Mouse (Mus musculus): ENCODE measurements around the gene Gne.

Gne gene

DNA sequence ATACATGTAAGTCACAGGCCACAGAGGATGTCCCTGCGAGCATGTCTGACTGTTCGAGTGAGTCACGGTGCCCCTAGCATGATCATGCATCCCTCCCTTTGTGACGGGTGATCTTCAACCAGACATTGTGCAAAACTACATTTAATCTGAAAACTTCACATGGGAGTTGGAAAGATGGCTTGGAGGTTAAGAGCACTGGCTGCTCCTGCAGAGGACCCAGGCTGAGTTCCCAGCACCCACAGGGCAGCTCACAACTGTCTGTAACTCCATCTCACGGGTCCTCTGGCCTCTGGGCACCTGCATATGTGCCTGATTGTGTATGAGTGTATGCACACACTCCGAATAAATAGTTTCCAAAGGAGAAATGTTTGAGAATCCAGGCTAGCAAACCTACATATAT, 59.7 kb downstream of the Gne start:
- no peak for DNase-seq (ENCODE audit: low read depth, low spot score)

- no peak for DNase-seq (ENCODE audit: low read depth, low spot score)
These were observed 60.3 kb downstream of the Gne start for GRCm38 (mm10) chr4:44023681-44024080.

DNA sequence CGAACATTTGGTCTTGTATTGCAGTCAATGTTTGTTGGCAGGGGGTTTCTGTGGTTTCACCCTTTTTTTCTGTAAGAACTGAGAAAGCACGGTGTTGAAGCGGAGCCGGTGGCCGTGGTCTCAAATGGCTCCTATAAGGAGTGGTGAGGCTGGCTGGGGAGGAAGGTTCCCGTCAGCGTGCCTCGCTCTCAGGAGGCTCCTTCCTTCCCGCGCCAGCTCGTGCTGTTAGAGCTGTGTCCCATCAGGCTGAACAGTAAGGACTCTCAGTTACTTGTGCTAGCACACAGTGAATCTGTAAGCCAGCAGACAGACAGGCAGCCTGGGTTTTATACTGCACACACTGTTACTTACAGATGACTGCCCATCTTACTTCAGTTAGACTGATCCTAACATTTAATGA, 61.2 kb downstream of the Gne start:
- DNase-seq (ENCODE audit: low read depth, low spot score) = no peak

DNA sequence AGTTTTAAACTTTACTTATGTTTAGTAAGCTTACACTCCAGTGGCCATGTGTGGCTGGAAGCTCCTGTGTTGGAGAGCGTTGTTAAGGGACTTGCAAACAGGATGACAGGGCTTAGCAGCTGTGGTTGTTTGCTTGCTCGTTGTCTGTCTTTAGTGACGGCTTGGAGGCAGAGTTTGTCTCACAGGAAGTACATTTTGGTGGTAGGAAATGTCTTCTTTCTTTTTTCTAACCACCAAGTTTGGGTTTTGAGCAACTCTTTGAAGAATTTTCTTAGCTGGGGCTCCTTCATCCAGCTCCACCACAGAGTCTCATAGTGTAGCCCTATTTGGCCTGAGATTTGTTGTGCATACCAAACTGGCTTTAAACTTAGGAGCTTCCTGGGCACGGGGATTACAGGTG, 61.7 kb downstream of the Gne start:
- DNase-seq (ENCODE audit: low read depth, low spot score) = no peak

- no peak for DNase-seq (ENCODE audit: low read depth, low spot score)
These were observed 67.2 kb downstream of the Gne start for GRCm38 (mm10) chr4:44016791-44017190.

DNA sequence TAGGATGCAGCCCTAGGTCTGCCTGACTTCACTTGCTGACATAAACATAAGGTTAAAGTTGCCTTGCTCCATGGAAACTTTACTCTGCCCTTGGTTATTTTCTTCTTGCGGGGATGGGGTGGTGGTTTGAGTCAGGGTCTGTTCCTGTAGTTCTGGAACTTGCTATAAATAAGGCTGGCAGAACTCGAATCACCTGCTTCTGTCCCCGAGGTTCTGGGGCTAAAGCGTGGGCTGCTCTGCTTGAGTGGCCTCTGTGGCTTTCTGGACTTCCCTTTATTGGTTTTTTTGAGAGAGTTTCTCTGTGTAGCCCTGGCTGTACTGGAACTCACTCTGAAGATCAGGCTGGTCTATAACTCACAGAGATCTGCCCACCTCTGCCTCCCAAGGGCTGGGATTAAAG, 67.9 kb downstream of the Gne start:
- DNase-seq (ENCODE audit: low read depth, low spot score) = no peak

GRCm38 (mm10) chr4:44013391-44014070, 70.4 kb downstream of the Gne start:
- DNase-seq (ENCODE audit: low read depth, low spot score) = no peak

GRCm38 (mm10) chr4:44012376-44013367, 71.3 kb downstream of the Gne start:
- DNase-seq (ENCODE audit: low read depth, low spot score) = peak; percentile 89

DNA sequence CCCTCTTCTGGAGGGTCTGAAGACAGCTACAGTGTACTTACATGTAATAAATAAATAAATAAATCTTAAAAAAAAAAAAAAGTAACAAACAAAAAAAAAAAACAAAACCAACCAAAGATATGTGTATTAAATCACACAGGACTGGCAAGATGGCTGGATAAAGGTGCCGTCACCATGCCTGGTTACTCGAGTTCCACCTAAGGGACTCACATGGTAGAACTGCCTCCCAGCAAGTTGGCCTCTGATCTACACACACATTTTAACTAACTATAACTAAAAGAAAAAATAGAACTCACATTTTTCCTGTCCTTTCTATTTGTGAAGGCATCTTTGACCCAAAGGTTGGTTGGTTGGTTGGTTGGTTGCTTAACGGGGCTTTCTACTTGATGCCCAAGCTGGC, 72.2 kb downstream of the Gne start:
- DNase-seq (ENCODE audit: low read depth, low spot score) = no peak

- DNase-seq (ENCODE audit: low read depth, low spot score) = no peak
These were observed 73.1 kb downstream of the Gne start for GRCm38 (mm10) chr4:44010893-44011292.

DNA sequence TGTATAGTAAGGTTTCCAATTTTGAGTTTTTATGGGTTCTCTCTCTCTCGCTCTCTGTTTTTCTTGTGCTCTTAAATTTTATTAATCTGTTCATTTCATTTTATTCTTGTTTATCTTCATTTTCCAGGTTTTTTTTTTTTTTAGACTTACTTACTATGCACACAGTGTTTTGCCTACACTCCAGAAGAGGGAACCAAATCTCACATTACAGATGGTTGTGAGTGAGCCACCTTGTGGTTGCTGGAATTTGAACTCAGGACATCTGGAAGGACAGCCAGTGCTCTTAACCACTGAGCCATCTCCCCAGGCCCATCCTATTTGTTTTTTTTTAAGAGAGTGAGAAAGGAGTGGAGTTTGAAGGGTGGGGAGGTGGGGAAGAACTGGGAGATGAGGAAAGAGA, 73.8 kb downstream of the Gne start:
- DNase-seq (ENCODE audit: low read depth, low spot score) = no peak

GRCm38 (mm10) chr4:44004623-44005409, 79.2 kb downstream of the Gne start:
- no peak for DNase-seq (ENCODE audit: low read depth, low spot score)

DNA sequence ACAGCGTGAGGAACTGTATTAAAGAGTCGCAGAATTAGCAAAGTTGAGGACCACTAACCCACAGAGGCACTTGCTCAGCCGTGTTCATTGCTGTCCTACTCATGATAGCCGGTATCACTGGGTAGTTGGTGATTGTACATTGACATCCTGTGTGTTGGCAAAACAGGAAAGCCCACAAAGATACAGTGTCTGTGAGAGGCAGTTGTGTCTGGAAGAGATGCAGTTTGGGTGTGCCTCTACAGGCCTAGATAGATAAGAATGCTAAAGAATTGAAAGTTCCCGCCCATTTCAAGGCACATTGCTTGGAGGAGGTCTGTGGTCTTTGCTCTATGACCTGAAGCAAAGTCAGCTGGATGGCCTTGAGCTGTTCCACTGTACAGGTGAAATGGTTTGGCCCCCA, 79.9 kb downstream of the Gne start, which contains the start of gene Clta:
Clta (plus strand) TSS at position 327 of the 400 bp plus-strand sequence.
- DNase-seq (ENCODE audit: low read depth, low spot score) = no peak

GRCm38 (mm10) chr4:44003622-44004021, 80.4 kb downstream of the Gne start:
- no peak for DNase-seq (ENCODE audit: low read depth, low spot score)

DNA sequence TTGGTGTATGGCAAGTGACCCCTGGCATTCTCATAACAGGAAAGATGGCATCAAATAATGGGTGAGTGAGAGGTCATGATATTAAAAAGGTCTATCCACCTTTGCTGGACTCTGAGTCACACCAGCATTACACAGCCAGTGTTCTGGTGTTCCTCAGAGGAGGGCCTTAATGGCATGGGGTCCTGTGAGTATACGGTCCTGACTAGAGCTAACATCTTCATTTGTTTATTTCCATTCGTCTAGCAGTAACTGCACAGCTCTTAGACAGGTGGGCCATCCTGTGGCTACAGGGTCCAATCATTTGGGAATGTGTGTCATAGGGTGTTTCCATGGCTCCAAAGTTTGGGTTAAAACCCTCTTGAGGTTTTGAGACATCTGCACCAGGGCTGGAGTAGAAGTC, 89.6 kb downstream of the Gne start:
- DNase-seq (ENCODE audit: low read depth, low spot score) = no peak

- DNase-seq (ENCODE audit: low read depth, low spot score) = no peak
These were observed 90.9 kb downstream of the Gne start for GRCm38 (mm10) chr4:43993072-43993471.

GRCm38 (mm10) chr4:43988976-43989375, 95.0 kb downstream of the Gne start:
- no peak for DNase-seq (ENCODE audit: low read depth, low spot score)

DNA sequence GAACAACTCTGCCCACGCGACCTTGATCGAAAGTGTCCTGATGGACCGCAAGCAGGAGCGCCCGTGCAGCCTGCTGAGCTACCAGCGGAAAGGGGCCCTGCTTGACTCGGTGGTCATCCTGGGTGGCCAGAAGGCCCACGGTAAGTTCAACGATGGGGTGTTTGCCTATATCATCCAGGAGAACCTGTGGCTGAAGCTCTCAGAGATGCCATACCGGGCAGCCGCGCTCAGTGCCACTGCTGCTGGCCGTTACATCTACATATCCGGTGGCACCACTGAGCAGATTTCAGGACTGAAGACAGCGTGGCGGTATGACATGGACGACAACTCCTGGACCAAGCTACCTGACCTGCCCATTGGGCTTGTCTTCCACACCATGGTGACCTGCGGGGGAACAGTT, 99.7 kb downstream of the Gne start:
- no peak for DNase-seq (ENCODE audit: low read depth, low spot score)
